Mouse (Mus musculus) regulatory T cell (primary cell): Measurements from ENCODE around the gene Gpr161.
"Not testable (repeated sequence)": the region's sequence is repeated elsewhere in the genome, so short reads cannot be mapped to it uniquely, and the experiment has no call there.

Experiments used
- in situ Hi-C: fragments of 300-600 bp; cut with MboI, MseI; formaldehyde crosslinking; loops from one replicate; pipeline ENCODE4 v1.15.1; 2025; ENCODE audit warnings: high pct_unique_total_duplicates

Gpr161 gene

GRCm38 (mm10) chr1:165316361-165316760 is 20.8 kb downstream of the Gpr161 start:
- in situ Hi-C loops, result no loop called here

GRCm38 (mm10) chr1:165320141-165320934 is 24.7 kb downstream of the Gpr161 start:
- in situ Hi-C loops, result no loop called here

GRCm38 (mm10) chr1:165321393-165321861 is 25.8 kb downstream of the Gpr161 start:
- in situ Hi-C loops, result no loop called here

GRCm38 (mm10) chr1:165321891-165322290 is 26.3 kb downstream of the Gpr161 start:
- in situ Hi-C loops, result no loop called here

- in situ Hi-C loops, result no loop called here
Measured at GRCm38 (mm10) chr1:165322934-165323333, 27.3 kb downstream of the Gpr161 start.

GRCm38 (mm10) chr1:165327370-165327769 is 31.8 kb downstream of the Gpr161 start:
- in situ Hi-C loops, result no loop called here

- in situ Hi-C loops, result no loop called here
Measured at GRCm38 (mm10) chr1:165327831-165328230, 32.2 kb downstream of the Gpr161 start.

GRCm38 (mm10) chr1:165328384-165329289 is 33.0 kb downstream of the Gpr161 start:
- in situ Hi-C loops, result not testable (repeated sequence)

- in situ Hi-C loops, result no loop called here
Measured at GRCm38 (mm10) chr1:165330859-165331258, 35.3 kb downstream of the Gpr161 start.

GRCm38 (mm10) chr1:165332797-165333196 is 37.2 kb downstream of the Gpr161 start:
- in situ Hi-C loops, result no loop called here

GRCm38 (mm10) chr1:165342126-165342525 is 46.5 kb downstream of the Gpr161 start:
- in situ Hi-C loops, result no loop called here

GRCm38 (mm10) chr1:165344453-165344852 is 48.9 kb downstream of the Gpr161 start:
- in situ Hi-C loops, result no loop called here

- in situ Hi-C loops, result no loop called here
Measured at GRCm38 (mm10) chr1:165348627-165349026, 53.0 kb downstream of the Gpr161 start.

- in situ Hi-C loops, result no loop called here
Measured at GRCm38 (mm10) chr1:165356347-165356746, 60.8 kb downstream of the Gpr161 start.

- in situ Hi-C loops, result no loop called here
Measured at GRCm38 (mm10) chr1:165363271-165363670, 67.7 kb downstream of the Gpr161 start.

- in situ Hi-C loops, result no loop called here
Measured at GRCm38 (mm10) chr1:165365057-165365456, 69.5 kb downstream of the Gpr161 start.

GRCm38 (mm10) chr1:165370990-165371389 is 75.4 kb downstream of the Gpr161 start:
- in situ Hi-C loops, result no loop called here

- in situ Hi-C loops, result no loop called here
Measured at GRCm38 (mm10) chr1:165373839-165374238, 78.2 kb downstream of the Gpr161 start.
